Mouse (Mus musculus): ENCODE measurements around the gene Dgat2. TPM values are rescaled to one million over a fixed set of nuclear protein-coding genes. Genes with fewer than 3 reads are reported as not detected.

Gene Dgat2
- polyA plus RNA-seq, 1 experiment = 130 TPM

DNA sequence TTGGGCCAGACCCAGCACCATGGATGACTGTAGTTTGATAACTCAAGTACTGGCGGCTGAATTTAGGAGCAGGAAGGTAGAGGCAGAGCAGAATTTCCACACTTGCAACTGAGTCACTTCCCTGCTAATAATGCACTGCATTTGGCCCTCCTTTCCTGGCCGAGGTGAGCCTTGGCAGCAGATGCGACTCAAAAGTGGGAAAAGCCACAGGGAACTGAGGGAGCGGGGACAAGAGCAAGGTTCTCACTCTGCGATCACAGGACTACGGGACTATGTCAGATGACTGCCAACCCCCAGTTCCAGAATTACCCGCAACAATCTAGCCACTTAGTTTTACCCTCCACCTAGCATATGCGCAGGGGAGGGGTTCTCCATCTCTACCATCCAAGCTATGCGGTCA lies 3.2 kb downstream of the Dgat2 start:
- H3K27me3 ChIP-seq (ENCODE audit: control insufficient read depth, insufficient read depth, low read length) = no peaks in the 10 kb centered on the region
- H3K36me3 ChIP-seq (ENCODE audit: control insufficient read depth, insufficient read depth, low read length) = no peaks in the 10 kb centered on the region
- H3K27ac ChIP-seq (ENCODE audit: control insufficient read depth, insufficient read depth, low read length) = no peak overlapping the region
- DNase-seq = no peak
- H3K4me1 ChIP-seq (replicated peaks; ENCODE audit: control insufficient read depth, insufficient read depth, low read length) = peaks cover 8% of the 10 kb centered on the region
- H3K4me3 ChIP-seq (ENCODE audit: control insufficient read depth, insufficient read depth, low read length) = no peak overlapping the region
- 97% methylated on average over 9 of the region's 9 CpGs for WGBS
- no peak for TF ChIP-seq POLR2A (IDR thresholded peaks at IDR 0.05; ENCODE audit: control insufficient read depth, extremely low read depth, insufficient read depth, low read length, poor library complexity)
- TF ChIP-seq CTCF (IDR thresholded peaks at IDR 0.05; ENCODE audit: borderline replicate concordance, control insufficient read depth, extremely low read depth, insufficient read depth, low read length, poor library complexity) = no peak

DNA sequence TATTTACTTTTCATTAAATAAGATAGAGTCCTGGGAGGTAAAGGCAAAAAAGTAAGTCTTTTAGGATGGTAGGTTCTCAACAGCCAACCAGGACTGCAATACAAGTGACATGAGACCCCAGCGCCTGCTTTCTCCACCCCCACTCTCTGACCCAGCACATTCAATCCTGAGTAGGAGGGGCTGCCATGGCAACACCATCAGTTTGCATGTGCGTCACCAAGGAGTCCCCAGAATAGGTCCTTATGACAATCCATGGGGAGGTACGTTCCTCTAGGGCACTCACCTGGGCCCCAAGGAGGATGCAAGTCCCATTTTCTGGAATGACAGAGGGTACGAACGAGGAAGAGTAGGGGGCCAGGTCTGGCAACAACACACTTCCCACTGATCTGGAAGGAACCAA lies 5.1 kb downstream of the Dgat2 start:
- DNase-seq = no peak
- no peak overlapping the region for H3K27ac ChIP-seq (ENCODE audit: control insufficient read depth, insufficient read depth, low read length)
- H3K27me3 ChIP-seq (ENCODE audit: control insufficient read depth, insufficient read depth, low read length) = no peaks in the 10 kb centered on the region
- no peak overlapping the region for H3K4me3 ChIP-seq (ENCODE audit: control insufficient read depth, insufficient read depth, low read length)
- TF ChIP-seq POLR2A (IDR thresholded peaks at IDR 0.05; ENCODE audit: control insufficient read depth, extremely low read depth, insufficient read depth, low read length, poor library complexity) = no peak
- 96% methylated on average over 5 of the region's 5 CpGs for WGBS
- H3K4me1 ChIP-seq (replicated peaks; ENCODE audit: control insufficient read depth, insufficient read depth, low read length) = peaks cover 7% of the 10 kb centered on the region
- H3K36me3 ChIP-seq (ENCODE audit: control insufficient read depth, insufficient read depth, low read length) = no peaks in the 10 kb centered on the region

DNA sequence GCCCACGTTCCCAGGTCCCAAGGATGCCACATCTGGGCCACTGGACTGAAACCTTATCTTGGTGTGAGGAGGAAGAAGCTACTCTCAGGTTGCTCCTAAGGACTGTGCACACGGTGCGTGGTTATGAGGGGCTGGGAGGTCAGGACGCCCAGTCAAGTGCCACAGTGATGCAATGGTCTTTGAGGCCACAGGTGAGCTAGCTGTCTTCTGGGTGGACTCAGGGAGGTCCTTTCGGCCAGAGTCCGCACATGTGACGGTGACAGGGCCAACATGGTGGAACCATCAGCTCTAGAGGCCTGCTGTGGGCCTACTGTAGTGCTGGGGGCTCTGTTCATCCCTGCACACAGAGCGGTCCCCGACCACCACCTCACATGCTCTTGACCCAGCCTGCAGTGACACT lies 6.9 kb downstream of the Dgat2 start:
- no peak overlapping the region for H3K27ac ChIP-seq (ENCODE audit: control insufficient read depth, insufficient read depth, low read length)
- no peak for DNase-seq
- no peak for TF ChIP-seq CTCF (IDR thresholded peaks at IDR 0.05; ENCODE audit: borderline replicate concordance, control insufficient read depth, extremely low read depth, insufficient read depth, low read length, poor library complexity)
- TF ChIP-seq POLR2A (IDR thresholded peaks at IDR 0.05; ENCODE audit: control insufficient read depth, extremely low read depth, insufficient read depth, low read length, poor library complexity) = no peak
- WGBS = 92% methylated on average over 9 of the region's 9 CpGs
- 0 out of 2 replicates have a peak, but pooled peaks cover 2% of the 10 kb centered on the region for H3K4me1 ChIP-seq (replicated peaks; ENCODE audit: control insufficient read depth, insufficient read depth, low read length)
- no peaks in the 10 kb centered on the region for H3K36me3 ChIP-seq (ENCODE audit: control insufficient read depth, insufficient read depth, low read length)
- no peak overlapping the region for H3K4me3 ChIP-seq (ENCODE audit: control insufficient read depth, insufficient read depth, low read length)
- H3K27me3 ChIP-seq (ENCODE audit: control insufficient read depth, insufficient read depth, low read length) = no peaks in the 10 kb centered on the region

DNA sequence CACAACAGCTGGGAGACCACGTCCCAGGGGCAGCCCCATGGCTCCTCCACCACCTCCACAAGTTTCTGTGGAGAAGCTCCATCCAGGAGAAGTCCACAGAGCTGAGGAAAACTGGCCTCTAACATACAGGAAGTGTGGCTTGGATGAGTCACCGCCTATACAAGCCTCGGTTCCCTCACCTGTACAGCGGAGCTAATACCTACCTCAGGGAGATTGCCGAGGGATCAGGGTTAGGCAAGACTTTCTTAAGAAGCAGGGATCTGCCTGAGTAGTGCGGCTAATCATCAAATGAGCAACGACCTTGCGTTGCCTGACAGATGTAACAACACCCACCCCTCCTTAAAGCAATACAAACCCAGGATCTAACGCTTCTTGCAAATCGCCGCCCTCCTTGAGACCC lies 7.4 kb downstream of the Dgat2 start:
- no peak for DNase-seq
- Histone ChIP-seq H3K27ac (ENCODE audit: control insufficient read depth, insufficient read depth, low read length) (no peak overlapping the region), H3K36me3 (ENCODE audit: control insufficient read depth, insufficient read depth, low read length) (no peaks in the 10 kb centered on the region), H3K4me1 (replicated peaks; ENCODE audit: control insufficient read depth, insufficient read depth, low read length) (0 out of 2 replicates have a peak, but pooled peaks cover 2% of the 10 kb centered on the region), H3K4me3 (ENCODE audit: control insufficient read depth, insufficient read depth, low read length) (no peak overlapping the region), H3K27me3 (ENCODE audit: control insufficient read depth, insufficient read depth, low read length) (no peaks in the 10 kb centered on the region)
- 81% methylated on average over 11 of the region's 11 CpGs for WGBS
- TF ChIP-seq CTCF (IDR thresholded peaks at IDR 0.05; ENCODE audit: borderline replicate concordance, control insufficient read depth, extremely low read depth, insufficient read depth, low read length, poor library complexity) (no peak), POLR2A (IDR thresholded peaks at IDR 0.05; ENCODE audit: control insufficient read depth, extremely low read depth, insufficient read depth, low read length, poor library complexity) (no peak)

DNA sequence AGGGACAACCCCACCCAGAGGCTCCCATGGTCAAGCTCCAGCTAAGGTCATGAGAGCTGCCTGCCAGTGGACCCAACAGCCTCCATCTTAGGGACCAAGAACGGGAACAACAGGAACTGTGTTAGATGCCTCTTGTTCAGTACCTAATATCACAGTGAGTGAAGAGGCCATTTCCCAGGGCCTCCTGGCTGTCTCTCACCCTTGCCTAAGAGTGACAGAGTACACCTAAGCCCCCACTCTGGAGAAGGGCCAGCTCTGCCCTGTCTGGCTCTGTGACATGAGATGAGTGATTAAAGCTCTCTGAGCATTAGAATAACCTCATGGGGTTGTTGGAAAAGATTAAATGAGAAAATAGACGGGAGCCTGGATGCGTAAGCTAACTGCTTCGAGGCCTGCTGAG lies 8.5 kb downstream of the Dgat2 start:
- no peak for DNase-seq
- Histone ChIP-seq H3K36me3 (ENCODE audit: control insufficient read depth, insufficient read depth, low read length) (no peaks in the 10 kb centered on the region), H3K27ac (ENCODE audit: control insufficient read depth, insufficient read depth, low read length) (no peak overlapping the region), H3K4me3 (ENCODE audit: control insufficient read depth, insufficient read depth, low read length) (no peak overlapping the region), H3K4me1 (replicated peaks; ENCODE audit: control insufficient read depth, insufficient read depth, low read length) (0 out of 2 replicates have a peak, but pooled peaks cover 2% of the 10 kb centered on the region), H3K27me3 (ENCODE audit: control insufficient read depth, insufficient read depth, low read length) (no peaks in the 10 kb centered on the region)
- TF ChIP-seq CTCF (IDR thresholded peaks at IDR 0.05; ENCODE audit: borderline replicate concordance, control insufficient read depth, extremely low read depth, insufficient read depth, low read length, poor library complexity) (no peak), POLR2A (IDR thresholded peaks at IDR 0.05; ENCODE audit: control insufficient read depth, extremely low read depth, insufficient read depth, low read length, poor library complexity) (no peak)
- 96% methylated on average over 4 of the region's 4 CpGs for WGBS

DNA sequence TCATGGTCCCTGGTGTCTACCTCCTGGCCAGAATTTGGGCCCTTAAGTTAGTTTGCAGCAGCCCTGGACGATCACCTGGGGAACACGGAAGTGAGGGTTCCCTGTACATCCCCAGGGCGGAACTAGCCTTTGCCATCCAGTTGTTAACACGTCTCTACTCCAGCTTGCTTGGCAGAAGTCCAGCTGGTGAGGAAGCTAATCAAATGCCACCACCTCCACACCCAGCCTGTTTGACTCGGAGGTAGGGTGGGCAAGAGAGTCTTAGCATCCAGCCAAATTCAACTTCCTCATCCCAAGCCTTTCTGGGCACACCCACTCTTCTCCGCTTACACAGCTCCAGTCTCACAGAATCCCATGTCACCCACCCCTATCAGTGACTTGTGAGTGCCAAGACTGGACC lies 9.6 kb downstream of the Dgat2 start:
- Histone ChIP-seq H3K4me3 (ENCODE audit: control insufficient read depth, insufficient read depth, low read length) (no peak overlapping the region), H3K27ac (ENCODE audit: control insufficient read depth, insufficient read depth, low read length) (no peak overlapping the region), H3K36me3 (ENCODE audit: control insufficient read depth, insufficient read depth, low read length) (no peaks in the 10 kb centered on the region), H3K4me1 (replicated peaks; ENCODE audit: control insufficient read depth, insufficient read depth, low read length) (0 out of 2 replicates have a peak, but pooled peaks cover 2% of the 10 kb centered on the region), H3K27me3 (ENCODE audit: control insufficient read depth, insufficient read depth, low read length) (no peaks in the 10 kb centered on the region)
- WGBS = 56% methylated on average over 6 of the region's 6 CpGs
- no peak for DNase-seq
- TF ChIP-seq CTCF (IDR thresholded peaks at IDR 0.05; ENCODE audit: borderline replicate concordance, control insufficient read depth, extremely low read depth, insufficient read depth, low read length, poor library complexity) = no peak
- no peak for TF ChIP-seq POLR2A (IDR thresholded peaks at IDR 0.05; ENCODE audit: control insufficient read depth, extremely low read depth, insufficient read depth, low read length, poor library complexity)

Data from thymus, adult 2 months (tissue).